ENCODE assay signal across 11 mouse cellular contexts in the genomic region with DNA sequence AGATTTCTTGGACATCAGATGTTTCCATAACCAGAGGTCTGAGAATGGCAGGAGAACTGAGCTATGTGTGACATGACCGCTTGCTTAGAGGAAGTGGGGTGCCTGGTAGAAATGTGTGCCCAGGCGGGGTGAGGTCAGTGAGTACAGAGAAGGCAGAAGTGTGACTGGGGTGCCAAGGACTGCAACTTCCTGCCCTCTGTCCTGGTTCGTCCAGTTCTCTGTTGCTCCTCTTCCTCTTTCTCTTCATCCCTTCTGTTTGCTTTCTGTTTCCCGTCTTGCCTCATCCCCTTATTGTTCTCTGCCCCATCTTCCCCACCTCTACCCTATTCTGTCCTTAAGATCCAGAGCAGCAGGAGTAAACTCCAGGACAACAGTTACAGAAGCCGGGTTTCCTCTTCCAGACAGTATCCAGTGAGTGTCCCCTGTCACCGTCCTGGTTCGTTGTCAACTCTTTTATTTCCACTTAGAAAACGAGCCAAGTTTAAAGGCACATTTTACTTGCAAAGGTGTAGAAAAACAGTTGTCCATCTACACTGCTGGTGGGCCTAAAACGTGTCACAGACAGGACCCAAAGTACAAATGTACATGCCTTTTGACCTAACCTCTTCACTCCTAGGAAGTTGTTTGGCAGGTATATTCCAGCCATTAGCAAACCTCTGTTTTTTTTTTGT. TPM values are rescaled to one million over a fixed set of nuclear protein-coding genes. Genes with fewer than 3 reads are reported as not detected.
A peak's percentile ranks its signal among the peaks of the same experiment; 100 is the strongest.
DNase-seq lines count a peak whose midpoint lies in the region; ATAC-seq and TF ChIP-seq lines count a peak whose summit lies in the region.
"Had no signal": no experiment of that assay in that cellular context is flagged by ENCODE, and none has a peak within 500 bp of the region (broad histone marks: within the 10 kb centered on the region; RNA-seq: fewer than 3 reads in every experiment).

No protein-coding gene starts in this region.

- H3K79me2 ChIP-seq in CH12.LX (replicated peaks; ENCODE audit: control insufficient read depth, extremely low read depth, insufficient read depth, poor library complexity, severe bottlenecking) (no peaks in the 10 kb centered on the region), macrophage (ENCODE audit: inconsistent target) (no peaks in the 10 kb centered on the region)

- in situ Hi-C loops in CH12.LX (cut with MboI; ENCODE audit: low pct_ligation_motif_present, low pct_unique_long_range_greater_than_20kb, low sequenced_read_pairs): no loop called here

- TF ChIP-seq CTCF in CH12.LX (conservative IDR thresholded peaks at IDR 0.05 in 1 of 2, IDR thresholded peaks at IDR 0.05 in 1 of 2; ENCODE audit: low read depth in 2 of 2, low read length in 2 of 2): no peak

- H3K4me1 ChIP-seq in kidney, embryonic 16.5 days (ENCODE audit: insufficient read depth, low read length): no peaks in the 10 kb centered on the region
- peaks cover 4 to 17% of the 10 kb centered on the region in 2 experiments; a peak in 3 of 4 replicates for H3K4me1 ChIP-seq in CH12.LX (ENCODE audit: control insufficient read depth in 1 of 2, insufficient read depth in 2 of 2)
- H3K4me1 ChIP-seq in forebrain, embryonic 13.5 days: no peaks in the 10 kb centered on the region

- no peaks in the 10 kb centered on the region for H3K27me3 ChIP-seq in kidney, embryonic 16.5 days (ENCODE audit: insufficient read depth, low read length)
- no peaks in the 10 kb centered on the region for H3K27me3 ChIP-seq in CH12.LX (replicated peaks)
- H3K27me3 ChIP-seq in forebrain, embryonic 13.5 days: no peaks in the 10 kb centered on the region
- H3K27me3 ChIP-seq: embryonic facial prominence, embryonic 12.5 days; Patski had no signal

- H3K36me3 ChIP-seq in kidney, embryonic 16.5 days (ENCODE audit: insufficient read depth, low read length): no peaks in the 10 kb centered on the region
- no peaks in the 10 kb centered on the region for H3K36me3 ChIP-seq in CH12.LX (replicated peaks in 1 of 2; ENCODE audit: control insufficient read depth in 1 of 2, insufficient read depth in 1 of 2, low read length in 1 of 2)
- H3K36me3 ChIP-seq in macrophage (ENCODE audit: inconsistent target): no peaks in the 10 kb centered on the region
- H3K36me3 ChIP-seq in forebrain, embryonic 13.5 days (ENCODE audit: poor library complexity, severe bottlenecking): no peaks in the 10 kb centered on the region
- H3K36me3 ChIP-seq: embryonic facial prominence, embryonic 12.5 days had no signal

- no peak overlapping the region for H3K4me3 ChIP-seq in kidney, embryonic 16.5 days (ENCODE audit: low read length)
- H3K4me3 ChIP-seq in CH12.LX (replicated peaks in 1 of 3; ENCODE audit: low read depth in 2 of 3, low read length in 2 of 3, poor library complexity in 1 of 3) (no peak overlapping the region), macrophage (ENCODE audit: inconsistent target) (peak overlapping the region; percentile 10; the same call in 1 of the 2 replicates)
- no peak overlapping the region for H3K4me3 ChIP-seq in forebrain, embryonic 13.5 days
- H3K4me3 ChIP-seq: embryonic facial prominence, embryonic 12.5 days had no signal

- H3K27ac ChIP-seq in kidney, embryonic 16.5 days (ENCODE audit: low read length): 0 out of 2 replicates have a peak overlapping the region, but pooled peaks have one; percentile 25
- H3K27ac ChIP-seq in CH12.LX (ENCODE audit: insufficient read depth, low read depth): no peak overlapping the region
- peak overlapping the region; percentile 94 for H3K27ac ChIP-seq in macrophage
- H3K27ac ChIP-seq in forebrain, embryonic 13.5 days: no peak overlapping the region
- H3K27ac ChIP-seq: embryonic facial prominence, embryonic 12.5 days had no signal

- H3K4me2 ChIP-seq in kidney, embryonic 16.5 days (replicated peaks; ENCODE audit: low read depth, low read length): no peak overlapping the region
- H3K4me2 ChIP-seq in CH12.LX (ENCODE audit: insufficient read depth, low read depth, poor library complexity, severe bottlenecking): peak overlapping the region; percentile 9; the same call in 1 of the 2 replicates
- no peak overlapping the region for H3K4me2 ChIP-seq in forebrain, embryonic 13.5 days
- H3K4me2 ChIP-seq: embryonic facial prominence, embryonic 12.5 days had no signal

- TF ChIP-seq RAD21 in CH12.LX (IDR thresholded peaks at IDR 0.05; ENCODE audit: low read depth, low read length): no peak

- WGBS in kidney, embryonic 16.5 days: 54% methylated on average over 9 of the region's 9 CpGs
- 2% methylated on average over 9 of the region's 9 CpGs for WGBS in macrophage (ENCODE audit: missing documents)
- 76% methylated on average over 9 of the region's 9 CpGs for WGBS in forebrain, embryonic 13.5 days

- dilution Hi-C loops in CH12.LX (cut with MboI; ENCODE audit: extremely low pct_ligation_motif_present, extremely low pct_unique_long_range_greater_than_20kb, low sequenced_read_pairs): no loop called here

- TF ChIP-seq EP300 in CH12.LX (IDR thresholded peaks at IDR 0.05; ENCODE audit: low read length): no peak

- no peak for ATAC-seq in kidney, embryonic 16.5 days (ENCODE audit: low FRiP score, low TSS enrichment)
- ATAC-seq in forebrain, embryonic 13.5 days: no peak
- ATAC-seq in erythroblast, adult 5-6 weeks (replicated peaks; ENCODE audit: low FRiP score, poor library complexity, severe bottlenecking): no peak
- ATAC-seq: hindbrain, embryonic 16.5 days had no signal

- H3K9me3 ChIP-seq in kidney, embryonic 16.5 days (ENCODE audit: low read length): no peaks in the 10 kb centered on the region
- H3K9me3 ChIP-seq in CH12.LX (replicated peaks; ENCODE audit: low read length): no peaks in the 10 kb centered on the region
- no peaks in the 10 kb centered on the region for H3K9me3 ChIP-seq in forebrain, embryonic 13.5 days (replicated peaks)
- H3K9me3 ChIP-seq: embryonic facial prominence, embryonic 12.5 days had no signal

- no peak overlapping the region for H3K9ac ChIP-seq in kidney, embryonic 16.5 days (replicated peaks; ENCODE audit: low read length)
- peak overlapping the region; percentile 40; the same call in 1 of the 2 replicates for H3K9ac ChIP-seq in CH12.LX (ENCODE audit: insufficient read depth, low read depth)
- H3K9ac ChIP-seq in forebrain, embryonic 13.5 days: no peak overlapping the region
- H3K9ac ChIP-seq: embryonic facial prominence, embryonic 12.5 days had no signal

- DNase-seq in kidney, adult 11 months: no peak
- no peak for DNase-seq in CH12.LX (ENCODE audit: extremely low read depth)
- peak; percentile 32 to 75 for DNase-seq in heart, adult 9 months (ENCODE audit: low spot score in 2 of 2)
- DNase-seq in gastrocnemius, postnatal 36 days: no peak

- intact Hi-C loops in gastrocnemius, postnatal 36 days (cut with DNase I): no loop called here

- no peak for TF ChIP-seq POLR2A in CH12.LX (IDR thresholded peaks at IDR 0.05; ENCODE audit: low read depth, low read length)

TF ChIP-seq in CH12.LX, 34 proteins besides CTCF, POLR2A, EP300 and RAD21:
- TF ChIP-seq SMC3 (IDR thresholded peaks at IDR 0.05; ENCODE audit: low read depth, low read length): no peak
- TF ChIP-seq MAZ (IDR thresholded peaks at IDR 0.05; ENCODE audit: low read depth, low read length): no peak
- TF ChIP-seq TBP (conservative IDR thresholded peaks at IDR 0.05; ENCODE audit: low read depth, low read length): no peak
- no peak for TF ChIP-seq USF1 (IDR thresholded peaks at IDR 0.05; ENCODE audit: low read depth, low read length)
- TF ChIP-seq BHLHE40 (IDR thresholded peaks at IDR 0.05; ENCODE audit: low read depth, low read length): no peak
- no peak for TF ChIP-seq JUN (IDR thresholded peaks at IDR 0.05; ENCODE audit: insufficient read depth, low read depth, low read length)
- TF ChIP-seq HCFC1 (IDR thresholded peaks at IDR 0.05; ENCODE audit: low read depth, low read length): no peak
- TF ChIP-seq GABPA (IDR thresholded peaks at IDR 0.05; ENCODE audit: insufficient replicate concordance, low read depth, low read length): no peak
- no peak for TF ChIP-seq TCF12 (IDR thresholded peaks at IDR 0.05; ENCODE audit: low read depth, low read length)
- TF ChIP-seq MAX (IDR thresholded peaks at IDR 0.05; ENCODE audit: low read length): no peak
- TF ChIP-seq ZNF384 (IDR thresholded peaks at IDR 0.05; ENCODE audit: low read depth, low read length): no peak
- no peak for TF ChIP-seq MXI1 (IDR thresholded peaks at IDR 0.05; ENCODE audit: low read depth, low read length)
- no peak for TF ChIP-seq MAFK (IDR thresholded peaks at IDR 0.05; ENCODE audit: insufficient replicate concordance, low read length)
- TF ChIP-seq MEF2A (IDR thresholded peaks at IDR 0.05; ENCODE audit: borderline replicate concordance, low read depth, low read length): no peak
- no peak for TF ChIP-seq CHD1 (IDR thresholded peaks at IDR 0.05; ENCODE audit: low read depth, low read length)
TF ChIP-seq in CH12.LX: peak in this region for 0.

RNA-seq across cellular contexts. Expression of a gene that starts 49.7 kb away (rescaled TPM):
- 6.6 and 6.7 TPM in 2 replicates for polyA plus RNA-seq in kidney, embryonic 16.5 days (2015; fragmentation: Nextera tagmentation; extraction: Ambion mirVana)
- 28.7 and 33.8 TPM in 2 replicates for total RNA-seq in CH12.LX (2012; rRNA removed)
- total RNA-seq in CH12.LX (2014; rRNA removed): 68.7 and 69.5 TPM in 2 replicates
- 24.2 and 25.8 TPM in 2 replicates for polyA plus RNA-seq in CH12.LX (2012; ENCODE audit: insufficient read length, low read depth)
- total RNA-seq in macrophage (2018; cell fraction: chromatin; rRNA removed): 100 to 1,000 TPM in 3 of 26 experiments, 10 to 100 TPM in 23; 21.0 to 221 (median 44.9) TPM
- total RNA-seq in macrophage (2018; cell fraction: cytosol; rRNA removed): 10 to 100 TPM; 16.2 to 84.2 (median 24.2) TPM
- total RNA-seq in macrophage (2018; cell fraction: nucleus; rRNA removed): 100 to 1,000 TPM in 5 of 26 experiments, 10 to 100 TPM in 21; 35.4 to 162 (median 50.0) TPM
- 15.3 to 16.7 TPM (median 16.4 TPM) in 3 replicates for polyA plus RNA-seq in macrophage (2018)
- polyA plus RNA-seq in forebrain, embryonic 13.5 days (2015; fragmentation: Nextera tagmentation; extraction: Ambion mirVana): 17.1 and 18.1 TPM in 2 replicates
- 33.2 and 33.4 TPM in 2 replicates for total RNA-seq in erythroblast, adult 5-6 weeks (2015; ENCODE audit: low replicate concordance)
- total RNA-seq in erythroblast, adult 5-6 weeks (2017; ENCODE audit: low replicate concordance): 20.6 and 37.6 TPM in 2 replicates
- total RNA-seq in gastrocnemius, postnatal 36 days (2021): 1 to 10 TPM; 5.7 to 6.6 TPM

Comparison
In these comparisons a context has a peak if more than half of its experiments do, and no peak if none do; other contexts are left out.
1. H3K27ac ChIP-seq: peak in kidney, embryonic 16.5 days (single experiment) and macrophage (single experiment); none in CH12.LX (single experiment) and forebrain, embryonic 13.5 days (single experiment).
2. DNase-seq: peak in heart, adult 9 months (2 of 2); none in kidney, adult 11 months (single experiment), CH12.LX (single experiment) and gastrocnemius, postnatal 36 days (0 of 2).